Mouse (Mus musculus) embryonic facial prominence, embryonic 10.5 days (tissue): ENCODE data around the gene Tmem158. TPM values are rescaled to one million over a fixed set of nuclear protein-coding genes. Genes with fewer than 3 reads are reported as not detected.

Experiments used
- DNase-seq: peaks from one replicate; pipeline ENCODE4 v3.0.0-alpha.2; 2017; ENCODE audit warnings: low spot score
- H3K27ac ChIP-seq: fragments of 300-500 bp; sonication (generic); replicated peaks from 2 replicates; pipeline ENCODE4 v1.5.1; 2016; ENCODE audit warnings: mild to moderate bottlenecking
- H3K27me3 ChIP-seq: fragments of 300-500 bp; sonication (generic); replicated peaks from 2 replicates; pipeline ENCODE4 v1.6.1; 2016; ENCODE audit warnings: low read depth, mild to moderate bottlenecking; ENCODE audit not compliant: poor library complexity, severe bottlenecking
- H3K36me3 ChIP-seq: fragments of 300-500 bp; sonication (generic); replicated peaks from 2 replicates; pipeline ENCODE4 v1.6.1; 2016; ENCODE audit warnings: mild to moderate bottlenecking, moderate library complexity
- H3K4me1 ChIP-seq: fragments of 300-500 bp; sonication (generic); 2 replicates; pipeline ENCODE4 v1.6.1; 2016
- H3K4me3 ChIP-seq: fragments of 300-500 bp; sonication (generic); 2 replicates; pipeline ENCODE4 v1.5.1; 2016; ENCODE audit warnings: mild to moderate bottlenecking, moderate library complexity
- H3K9me3 ChIP-seq: fragments of 300-500 bp; sonication (generic); 2 replicates; pipeline ENCODE4 v1.6.1; 2016; ENCODE audit warnings: mild to moderate bottlenecking
- WGBS: fragments of 180-500 bp; shearing (Covaris S2); methylation state at CpG from one replicate; pipeline ENCODE4 v1.1.7; 2016; 5-methylcytosine and 5-hydroxymethylcytosine counted together
- polyA plus RNA-seq: library from polyadenylated mRNA; unstranded; fragments of >200 nt; fragmentation: Nextera tagmentation; extraction: Ambion mirVana; gene quantifications from 2 replicates; pipeline ENCODE4 v1.2.1, GENCODE M21; 2016

Tmem158 gene
- polyA plus RNA-seq, 1 experiment from 2014 or later = 4.6 TPM

- no peak overlapping the region for H3K27ac ChIP-seq
- H3K36me3 ChIP-seq = no peaks in the 10 kb centered on the region
- no peaks in the 10 kb centered on the region for H3K9me3 ChIP-seq
- peaks cover 12% of the 10 kb centered on the region for H3K4me1 ChIP-seq
- no peak for DNase-seq
- H3K4me3 ChIP-seq = no peak overlapping the region
- H3K27me3 ChIP-seq = peaks cover 33% of the 10 kb centered on the region
- WGBS = 60% methylated on average over 9 of the region's 9 CpGs
Observed at GRCm38 (mm10) chr9:123213371-123213770, 47.2 kb downstream of the Tmem158 start.

Other genes starting within 250 kb of the Tmem158 start
- 12.2 and 13.2 TPM in 2 replicates for gene Tmem42, start 239.4 kb downstream of the Tmem158 start, polyA plus RNA-seq
- gene Tgm4, start 226.0 kb downstream of the Tmem158 start, polyA plus RNA-seq = 0.31 and 0.63 TPM in 2 replicates
- 73.1 and 77.9 TPM in 2 replicates for gene Zdhhc3, start 147.6 kb downstream of the Tmem158 start, polyA plus RNA-seq
- gene Exosc7, start 147.5 kb downstream of the Tmem158 start, polyA plus RNA-seq = 129 and 143 TPM in 2 replicates
- 0.15 TPM in 1 of 2 replicates, not detected in the other for gene Clec3b, start 109.8 kb downstream of the Tmem158 start, polyA plus RNA-seq
- 5.5 and 6.0 TPM in 2 replicates for gene Cdcp1, start 44.7 kb downstream of the Tmem158 start, polyA plus RNA-seq
- 705 and 749 TPM in 2 replicates for gene Lars2, start 106.2 kb upstream of the Tmem158 start, polyA plus RNA-seq
- gene Limd1, start 217.9 kb upstream of the Tmem158 start, polyA plus RNA-seq = 52.1 and 60.8 TPM in 2 replicates